Mouse (Mus musculus) Patski (cell line): ENCODE data around the gene Prune2. TPM values are rescaled to one million over a fixed set of nuclear protein-coding genes. Genes with fewer than 3 reads are reported as not detected.

ENCODE experiments used
- ATAC-seq: fragments of 100-300 bp; one replicate; pipeline ENCODE4 v1.8.0; 2021
- CTCF ChIA-PET: fragments of 350-600 bp; sonication (Branson Sonifier 250); formaldehyde crosslinking; loops from one replicate; lab custom pipeline; 2022; ENCODE audit warnings: inconsistent platforms; lab: Charles Lee
- POLR2A ChIA-PET: fragments of 350-600 bp; sonication (Branson Sonifier 250); formaldehyde crosslinking; loops from one replicate; lab custom pipeline; 2022; ENCODE audit warnings: antibody characterized with exemption, inconsistent platforms; lab: Charles Lee
- DNase-seq: peaks from one replicate; pipeline ENCODE4 v3.0.0-alpha.2; 2011; ENCODE audit warnings: low read depth, low spot score
- H3K27me3 ChIP-seq: fragments of 371-371 bp; one replicate; pipeline ENCODE4 v1.5.1; 2021
- CTCF ChIP-seq: fragments of 100-300 bp; IDR thresholded peaks from one replicate; pipeline ENCODE4 v1.5.1; 2021
- in situ Hi-C: fragments of 300-500 bp; cut with MboI; formaldehyde crosslinking; loops from 3 replicates; pipeline ENCODE4 v1.11.1; 2018; ENCODE audit warnings: low pct_unique_long_range_greater_than_20kb, mixed read lengths
- polyA plus RNA-seq: library from polyadenylated mRNA; unstranded; gene quantifications from one replicate; pipeline ENCODE4 v1.2.3, GENCODE M21; 2021

Prune2 gene
- polyA plus RNA-seq, 1 experiment from 2014 or later = 0.33 TPM

GRCm38 (mm10) chr19:17271179-17271622, 315.3 kb downstream of the Prune2 start:
- CTCF ChIA-PET = no interaction called here
- in situ Hi-C loops = no loop called here
- no peak for DNase-seq

GRCm38 (mm10) chr19:17272988-17273387, 317.1 kb downstream of the Prune2 start:
- TF ChIP-seq CTCF = no peak
- H3K27me3 ChIP-seq = no peaks in the 10 kb centered on the region
- no peak for ATAC-seq
- ChIA-PET POLR2A (no interaction called here), CTCF (interaction anchor here (0.8 to 1.3 kb wide), 2 partner anchors 9 to 19 kb away, joined by 3 read pairs; no protein-coding TSS in a partner anchor)
- DNase-seq = no peak
- in situ Hi-C loops = no loop called here

More at GRCm38 (mm10) chr19:17271179-17271622, 315.3 kb downstream of the Prune2 start:
- no peak for TF ChIP-seq CTCF
- peak; percentile 35 for ATAC-seq
- POLR2A ChIA-PET = no interaction called here
- H3K27me3 ChIP-seq = no peaks in the 10 kb centered on the region

Other genes with a start within 250 kb of the Prune2 start
- 40.1 TPM for gene Vps13a, start 175.2 kb upstream of the Prune2 start, polyA plus RNA-seq
- not detected for gene Foxb2, start 82.3 kb upstream of the Prune2 start, polyA plus RNA-seq